Mouse (Mus musculus): ENCODE measurements around the gene Ofcc1.

- TF ChIP-seq EP300 (IDR thresholded peaks at IDR 0.05) (no peak), CTCF (IDR thresholded peaks at IDR 0.05) (no peak)
Observed at GRCm38 (mm10) chr13:40287266-40288002, 73.8 kb downstream of the Ofcc1 start.
